In the genomic region with DNA sequence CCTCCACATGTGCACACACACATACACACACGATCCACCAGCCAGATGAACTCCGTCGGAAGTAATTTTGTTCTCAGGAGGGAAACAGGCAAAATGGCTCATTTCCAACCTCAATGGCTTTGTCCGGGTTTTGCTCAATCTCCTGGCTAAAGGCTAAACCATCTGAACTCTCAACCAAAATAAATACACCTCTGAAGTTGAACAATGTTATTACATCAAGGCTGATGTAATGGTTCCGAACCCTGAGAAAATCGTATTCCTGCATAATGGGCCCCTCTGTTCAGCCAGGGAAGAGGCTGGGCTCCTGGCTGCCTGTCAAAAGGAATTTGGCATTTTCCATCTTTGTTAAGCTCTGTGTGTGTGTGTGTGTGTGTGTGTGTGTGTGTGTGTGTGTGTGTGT, we compare ENCODE assay signal across 16 mouse cellular contexts. TPM values are rescaled to one million over a fixed set of nuclear protein-coding genes. Genes with fewer than 3 reads are reported as not detected.
"Had no signal": no experiment of that assay in that cellular context is flagged by ENCODE, and none has a peak within 500 bp of the region (broad histone marks: within the 10 kb centered on the region; RNA-seq: fewer than 3 reads in every experiment).

No protein-coding gene starts in this region.

- H3K27me3 ChIP-seq: neural tube, embryonic 15.5 days; stomach, embryonic 15.5 days had no signal

- H3K4me2 ChIP-seq: neural tube, embryonic 15.5 days; stomach, embryonic 15.5 days had no signal

- H3K4me1 ChIP-seq: neural tube, embryonic 15.5 days; stomach, embryonic 15.5 days had no signal

- H3K27ac ChIP-seq: neural tube, embryonic 15.5 days; stomach, embryonic 15.5 days; stomach, postnatal 0 days had no signal

- DNase-seq: retina, postnatal 1 day; right cerebral cortex, adult 18-20 months; right cerebral cortex, postnatal 14 days; right cerebral cortex, postnatal 25 days; right cerebral cortex, postnatal 4 days; spleen, adult 18-20 months; thymus, adult 18-20 months; thymus, adult 2 months; thymus, postnatal 14 days; thymus, postnatal 25 days; thymus, postnatal 36 days; thymus, postnatal 4 days had no signal

- H3K36me3 ChIP-seq: neural tube, embryonic 15.5 days; stomach, embryonic 15.5 days had no signal

- H3K4me3 ChIP-seq: neural tube, embryonic 15.5 days; stomach, embryonic 15.5 days had no signal

- H3K9me3 ChIP-seq: neural tube, embryonic 15.5 days; stomach, embryonic 15.5 days had no signal

- H3K9ac ChIP-seq: neural tube, embryonic 15.5 days; stomach, embryonic 15.5 days had no signal

RNA-seq across cellular contexts. Expression of a gene that starts 15.4 kb away (rescaled TPM):
- total RNA-seq: neutrophil, adult 5-6 weeks had no signal
